In the genomic region with DNA sequence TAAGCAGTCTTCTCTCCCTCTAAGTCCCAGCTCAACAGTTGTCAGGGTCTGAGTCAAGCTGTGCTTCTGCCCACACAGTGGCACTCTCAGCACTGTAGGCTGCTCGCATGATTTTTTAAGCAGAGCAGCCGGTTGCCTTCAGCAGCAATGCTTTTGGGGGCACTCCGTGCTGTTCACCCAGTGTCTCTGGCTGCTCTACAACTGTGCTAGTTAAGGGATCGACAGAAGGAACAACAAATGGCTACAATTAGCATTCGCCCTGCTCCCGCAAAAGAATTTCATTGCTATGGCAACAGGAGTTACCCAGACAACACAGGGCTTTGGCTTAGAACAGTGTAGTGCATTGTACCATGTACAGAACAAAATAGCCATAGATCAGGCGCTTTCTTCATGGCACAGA, we compare ENCODE assay signal across 8 mouse cellular contexts.
DNase-seq lines count a peak whose midpoint lies in the region; ATAC-seq and TF ChIP-seq lines count a peak whose summit lies in the region.

No protein-coding gene starts in this region.

- peaks cover 12% of the 10 kb centered on the region for H3K4me1 ChIP-seq in heart, embryonic 12.5 days (replicated peaks)
- peaks cover 38% of the 10 kb centered on the region for H3K4me1 ChIP-seq in forebrain, embryonic 10.5 days
- H3K4me1 ChIP-seq in hindbrain, postnatal 0 days (ENCODE audit: insufficient read depth, low read length): peaks cover 10% of the 10 kb centered on the region; the same call in 1 of the 2 replicates
- H3K4me1 ChIP-seq in limb, embryonic 14.5 days (ENCODE audit: control insufficient read depth, insufficient read depth, low read length): peaks cover 8% of the 10 kb centered on the region; the same call in 1 of the 2 replicates
- H3K4me1 ChIP-seq in stomach, embryonic 15.5 days: no peaks in the 10 kb centered on the region

- peak overlapping the region; percentile 18 for H3K4me3 ChIP-seq in heart, embryonic 12.5 days
- peak overlapping the region; percentile 34 for H3K4me3 ChIP-seq in forebrain, embryonic 10.5 days
- peak overlapping the region; percentile 6; the same call in 1 of the 2 replicates for H3K4me3 ChIP-seq in hindbrain, postnatal 0 days (ENCODE audit: low read length)
- H3K4me3 ChIP-seq in limb, embryonic 14.5 days (replicated peaks; ENCODE audit: low read length): no peak overlapping the region
- H3K4me3 ChIP-seq in stomach, embryonic 15.5 days (replicated peaks): no peak overlapping the region

- H3K27me3 ChIP-seq in heart, embryonic 12.5 days (replicated peaks): no peaks in the 10 kb centered on the region
- no peaks in the 10 kb centered on the region for H3K27me3 ChIP-seq in forebrain, embryonic 10.5 days (ENCODE audit: poor library complexity, severe bottlenecking)
- no peaks in the 10 kb centered on the region for H3K27me3 ChIP-seq in hindbrain, postnatal 0 days (ENCODE audit: insufficient read depth, low read length)
- H3K27me3 ChIP-seq in limb, embryonic 14.5 days (ENCODE audit: control insufficient read depth, insufficient read depth, low read length): no peaks in the 10 kb centered on the region
- no peaks in the 10 kb centered on the region for H3K27me3 ChIP-seq in stomach, embryonic 15.5 days (replicated peaks)

- no peak; the same call in 1 of the 2 replicates for ATAC-seq in heart, embryonic 12.5 days (ENCODE audit: insufficient number of reproducible peaks, low FRiP score)
- peak; percentile 99 for ATAC-seq in hindbrain, postnatal 0 days
- peak; percentile 84 for ATAC-seq in limb, embryonic 14.5 days (ENCODE audit: low FRiP score, low read depth)
- ATAC-seq in stomach, embryonic 15.5 days (ENCODE audit: insufficient read depth, low FRiP score, low read depth): peak; percentile 68; the same call in 1 of the 2 replicates

- whole genome bisulfite sequencing in heart, embryonic 12.5 days: 31% methylated on average over 7 of the region's 7 CpGs
- 16% methylated on average over 7 of the region's 7 CpGs for WGBS in forebrain, embryonic 10.5 days
- 4% methylated on average over 7 of the region's 7 CpGs for WGBS in hindbrain, postnatal 0 days
- 19% methylated on average over 7 of the region's 7 CpGs for WGBS in limb, embryonic 14.5 days
- 42% methylated on average over 7 of the region's 7 CpGs for WGBS in stomach, embryonic 15.5 days

- no peak overlapping the region for H3K9ac ChIP-seq in heart, embryonic 12.5 days
- H3K9ac ChIP-seq in hindbrain, postnatal 0 days (replicated peaks; ENCODE audit: low read length): no peak overlapping the region
- H3K9ac ChIP-seq in limb, embryonic 14.5 days (ENCODE audit: low read depth, low read length, severe bottlenecking): no peak overlapping the region
- no peak overlapping the region for H3K9ac ChIP-seq in stomach, embryonic 15.5 days

- TF ChIP-seq POLR2A in limb, embryonic 14.5 days (IDR thresholded peaks at IDR 0.05; ENCODE audit: borderline replicate concordance, extremely low read depth, insufficient read depth, insufficient read length): no peak

- no peaks in the 10 kb centered on the region for H3K9me3 ChIP-seq in heart, embryonic 12.5 days (replicated peaks)
- no peaks in the 10 kb centered on the region for H3K9me3 ChIP-seq in forebrain, embryonic 10.5 days
- H3K9me3 ChIP-seq in hindbrain, postnatal 0 days (ENCODE audit: low read length): no peaks in the 10 kb centered on the region
- H3K9me3 ChIP-seq in limb, embryonic 14.5 days (ENCODE audit: control insufficient read depth, low read length): no peaks in the 10 kb centered on the region
- no peaks in the 10 kb centered on the region for H3K9me3 ChIP-seq in stomach, embryonic 15.5 days

- no peaks in the 10 kb centered on the region for H3K36me3 ChIP-seq in heart, embryonic 12.5 days
- H3K36me3 ChIP-seq in forebrain, embryonic 10.5 days (replicated peaks): peaks cover 7% of the 10 kb centered on the region; the same call in 1 of the 2 replicates
- H3K36me3 ChIP-seq in hindbrain, postnatal 0 days (ENCODE audit: insufficient read depth, low read length): no peaks in the 10 kb centered on the region
- H3K36me3 ChIP-seq in limb, embryonic 14.5 days (ENCODE audit: control insufficient read depth, insufficient read depth, low read length): no peaks in the 10 kb centered on the region
- no peaks in the 10 kb centered on the region for H3K36me3 ChIP-seq in stomach, embryonic 15.5 days

- H3K4me2 ChIP-seq in heart, embryonic 12.5 days: peak overlapping the region; percentile 59
- H3K4me2 ChIP-seq in hindbrain, postnatal 0 days (ENCODE audit: low read depth, low read length): peak overlapping the region; percentile 41
- H3K4me2 ChIP-seq in limb, embryonic 14.5 days (replicated peaks; ENCODE audit: low read depth, low read length, severe bottlenecking): peak overlapping the region; percentile 26
- H3K4me2 ChIP-seq in stomach, embryonic 15.5 days: no peak overlapping the region

- peak; percentile 42 for TF ChIP-seq CTCF in hindbrain, postnatal 0 days (IDR thresholded peaks at IDR 0.05; ENCODE audit: low read depth)

- H3K27ac ChIP-seq in heart, embryonic 12.5 days (ENCODE audit: poor library complexity, severe bottlenecking): no peak overlapping the region
- peak overlapping the region; percentile 83 for H3K27ac ChIP-seq in forebrain, embryonic 10.5 days
- peak overlapping the region; percentile 75 for H3K27ac ChIP-seq in hindbrain, postnatal 0 days
- H3K27ac ChIP-seq in limb, embryonic 14.5 days (replicated peaks; ENCODE audit: low read depth, low read length): no peak overlapping the region; the same call in 1 of the 2 replicates
- no peak overlapping the region for H3K27ac ChIP-seq in stomach, embryonic 15.5 days

- no peak for DNase-seq in heart, adult 8-10 months (ENCODE audit: low spot score)
- peak; percentile 72 for DNase-seq in forebrain, embryonic 10.5 days (ENCODE audit: extremely low spot score, low spot score)
- peak; percentile 92 for DNase-seq in hindbrain, postnatal 0 days (ENCODE audit: low spot score)
- peak; percentile 37 for DNase-seq in limb, embryonic 14.5 days (ENCODE audit: low spot score)
- DNase-seq in adrenal gland, adult 2 months: no peak
- no peak for DNase-seq in thymus, postnatal 0 days (ENCODE audit: low spot score)

Comparison
In these comparisons a context has a peak if more than half of its experiments do, and no peak if none do; other contexts are left out.
1. H3K27ac ChIP-seq: peak in forebrain, embryonic 10.5 days (single experiment) and hindbrain, postnatal 0 days (single experiment); none in heart, embryonic 12.5 days (single experiment), limb, embryonic 14.5 days (single experiment) and stomach, embryonic 15.5 days (single experiment).
2. H3K4me3 ChIP-seq: peak in heart, embryonic 12.5 days (single experiment), forebrain, embryonic 10.5 days (single experiment) and hindbrain, postnatal 0 days (single experiment); none in limb, embryonic 14.5 days (single experiment) and stomach, embryonic 15.5 days (single experiment).
3. DNase-seq: peak in forebrain, embryonic 10.5 days (single experiment), hindbrain, postnatal 0 days (single experiment) and limb, embryonic 14.5 days (single experiment); none in heart, adult 8-10 months (single experiment), adrenal gland, adult 2 months (single experiment) and thymus, postnatal 0 days (single experiment).